Mouse (Mus musculus): ENCODE data around the gene Pdxp.
"Not testable (repeated sequence)": the region's sequence is repeated elsewhere in the genome, so short reads cannot be mapped to it uniquely, and the experiment has no call there.

Gene Pdxp

GRCm38 (mm10) chr15:78913632-78914090, at the start of gene Pdxp:
Gene Pdxp (plus strand): TSS chr15:78913919.
- DNase-seq = peak; percentile 98

- DNase-seq = no peak
These were observed 45.3 kb upstream of the Pdxp start for GRCm38 (mm10) chr15:78868398-78868797.

GRCm38 (mm10) chr15:78868826-78869233, 44.9 kb upstream of the Pdxp start:
- no peak for DNase-seq

- peak; percentile 61 for DNase-seq
These were observed 43.9 kb upstream of the Pdxp start for GRCm38 (mm10) chr15:78869775-78870174.

GRCm38 (mm10) chr15:78872021-78872608, 41.6 kb upstream of the Pdxp start:
- no peak for DNase-seq

- no peak for DNase-seq
These were observed 39.8 kb upstream of the Pdxp start for GRCm38 (mm10) chr15:78873803-78874435.

GRCm38 (mm10) chr15:78874989-78875388, 38.7 kb upstream of the Pdxp start:
- DNase-seq = no peak

GRCm38 (mm10) chr15:78875537-78875936, 38.2 kb upstream of the Pdxp start:
- DNase-seq = no peak

- peak; percentile 82 for DNase-seq
These were observed 37.4 kb upstream of the Pdxp start for GRCm38 (mm10) chr15:78876258-78876696.

GRCm38 (mm10) chr15:78876991-78877809, 36.5 kb upstream of the Pdxp start, which contains the start of gene Gga1:
Gene Gga1 (plus strand): TSS chr15:78877190.
- DNase-seq = peak; percentile 91

GRCm38 (mm10) chr15:78877810-78878390, 35.8 kb upstream of the Pdxp start:
- DNase-seq = no peak

- not testable (repeated sequence) for DNase-seq
These were observed 34.8 kb upstream of the Pdxp start for GRCm38 (mm10) chr15:78878792-78879516.

- DNase-seq = no peak
These were observed 33.3 kb upstream of the Pdxp start for GRCm38 (mm10) chr15:78880432-78880831.

GRCm38 (mm10) chr15:78881828-78882227, 31.9 kb upstream of the Pdxp start:
- DNase-seq = no peak

GRCm38 (mm10) chr15:78889401-78889853, 24.3 kb upstream of the Pdxp start:
- no peak for DNase-seq

- no peak for DNase-seq
These were observed 21.3 kb upstream of the Pdxp start for GRCm38 (mm10) chr15:78892440-78892839.

- peak; percentile 64 for DNase-seq
These were observed 19.0 kb upstream of the Pdxp start for GRCm38 (mm10) chr15:78894726-78895125.

- DNase-seq = no peak
These were observed 18.0 kb upstream of the Pdxp start for GRCm38 (mm10) chr15:78895741-78896140.

- peak; percentile 50 for DNase-seq
These were observed 17.6 kb upstream of the Pdxp start for GRCm38 (mm10) chr15:78896149-78896548.

GRCm38 (mm10) chr15:78897488-78897887, 16.2 kb upstream of the Pdxp start:
- no peak for DNase-seq

GRCm38 (mm10) chr15:78898507-78899001, 15.2 kb upstream of the Pdxp start:
- peak; percentile 71 for DNase-seq

GRCm38 (mm10) chr15:78899409-78899739, 14.3 kb upstream of the Pdxp start, which contains the start of gene Gm49510:
Gene Gm49510 (plus strand): TSS chr15:78899667.
- DNase-seq = no peak

All from thymus, postnatal 4 days (tissue).